Mouse (Mus musculus): ENCODE measurements around the gene Sugp2.

Gene Sugp2

GRCm38 (mm10) chr8:70222041-70222440, 12.0 kb upstream of the Sugp2 start:
- no peak for DNase-seq

- peak; percentile 27 for DNase-seq
Observed at GRCm38 (mm10) chr8:70223341-70223740, 10.7 kb upstream of the Sugp2 start.

- no peak for DNase-seq
Observed at GRCm38 (mm10) chr8:70227997-70228396, 6.0 kb upstream of the Sugp2 start.

GRCm38 (mm10) chr8:70230837-70231236, 3.2 kb upstream of the Sugp2 start:
- no peak for DNase-seq

GRCm38 (mm10) chr8:70233606-70234005, 420 bp upstream of the Sugp2 start:
- DNase-seq = no peak

- DNase-seq = no peak
Observed at GRCm38 (mm10) chr8:70234781-70235128, 729 bp downstream of the Sugp2 start.

GRCm38 (mm10) chr8:70237842-70238241, 3.8 kb downstream of the Sugp2 start:
- no peak for DNase-seq

GRCm38 (mm10) chr8:70240642-70241041, 6.6 kb downstream of the Sugp2 start:
- no peak for DNase-seq

- DNase-seq = no peak
Observed at GRCm38 (mm10) chr8:70246622-70247021, 12.6 kb downstream of the Sugp2 start.

- no peak for DNase-seq
Observed at GRCm38 (mm10) chr8:70247841-70248240, 13.8 kb downstream of the Sugp2 start.

GRCm38 (mm10) chr8:70254628-70255027, 20.6 kb downstream of the Sugp2 start:
- no peak for DNase-seq

- no peak for DNase-seq
Observed at GRCm38 (mm10) chr8:70257456-70257855, 23.4 kb downstream of the Sugp2 start.

GRCm38 (mm10) chr8:70258600-70258999, 24.6 kb downstream of the Sugp2 start:
- DNase-seq = no peak

GRCm38 (mm10) chr8:70259043-70259442, 25.0 kb downstream of the Sugp2 start:
- no peak for DNase-seq

- no peak for DNase-seq
Observed at GRCm38 (mm10) chr8:70267674-70268073, 33.6 kb downstream of the Sugp2 start.

- DNase-seq = no peak
Observed at GRCm38 (mm10) chr8:70268311-70268710, 34.3 kb downstream of the Sugp2 start.

GRCm38 (mm10) chr8:70268799-70269565, 35.0 kb downstream of the Sugp2 start:
- peak; percentile 30 for DNase-seq

GRCm38 (mm10) chr8:70272949-70273348, 38.9 kb downstream of the Sugp2 start:
- no peak for DNase-seq

- DNase-seq = no peak
Observed at GRCm38 (mm10) chr8:70274350-70274749, 40.3 kb downstream of the Sugp2 start.

GRCm38 (mm10) chr8:70276476-70276875, 42.5 kb downstream of the Sugp2 start:
- DNase-seq = no peak

GRCm38 (mm10) chr8:70278175-70278574, 44.1 kb downstream of the Sugp2 start:
- peak; percentile 43 for DNase-seq

- DNase-seq = no peak
Observed at GRCm38 (mm10) chr8:70279266-70279665, 45.2 kb downstream of the Sugp2 start.

GRCm38 (mm10) chr8:70281001-70281400, 47.0 kb downstream of the Sugp2 start:
- no peak for DNase-seq

GRCm38 (mm10) chr8:70282603-70283135, 48.6 kb downstream of the Sugp2 start, which contains the start of gene Homer3:
Gene Homer3 (plus strand): TSS chr8:70282827.
- DNase-seq = peak; percentile 76

Data from right cerebral cortex, adult 18-20 months (tissue).